Mouse (Mus musculus) cortical plate, adult 2 months (tissue): ENCODE measurements at regions not wholly inside any gene's neighbourhood (a gene's known extent, or its start where the extent isn't known, plus 50 kb on each side); places are given as distances from the start of the nearest gene placed in this dataset.

Source experiments
- CTCF ChIP-seq: fragments of 200-500 bp; IDR thresholded peaks from 2 replicates; pipeline ENCODE4 v1.5.1; 2011; ENCODE audit warnings: mild to moderate bottlenecking, control low read depth, low read length; ENCODE audit not compliant: insufficient read depth; ENCODE audit errors: extremely low read depth
- POLR2A ChIP-seq: fragments of 200-500 bp; IDR thresholded peaks from 2 replicates; pipeline ENCODE4 v1.6.1; 2011; ENCODE audit warnings: mild to moderate bottlenecking, low read length, control low read depth; ENCODE audit not compliant: insufficient read depth; ENCODE audit errors: extremely low read depth

- TF ChIP-seq POLR2A (no peak), CTCF (no peak)
Observed at GRCm38 (mm10) chr14:61931811-61932210, 324.6 kb downstream of the Kcnrg start.
